Mouse (Mus musculus) kidney, postnatal 14 days (tissue): ENCODE data around the gene Sft2d1.
A peak's percentile ranks its signal among the peaks of the same experiment; 100 is the strongest.

Experiments used
- DNase-seq: peaks from one replicate; pipeline ENCODE4 v3.0.0; 2022; ENCODE audit warnings: mixed read lengths

Gene Sft2d1

DNA sequence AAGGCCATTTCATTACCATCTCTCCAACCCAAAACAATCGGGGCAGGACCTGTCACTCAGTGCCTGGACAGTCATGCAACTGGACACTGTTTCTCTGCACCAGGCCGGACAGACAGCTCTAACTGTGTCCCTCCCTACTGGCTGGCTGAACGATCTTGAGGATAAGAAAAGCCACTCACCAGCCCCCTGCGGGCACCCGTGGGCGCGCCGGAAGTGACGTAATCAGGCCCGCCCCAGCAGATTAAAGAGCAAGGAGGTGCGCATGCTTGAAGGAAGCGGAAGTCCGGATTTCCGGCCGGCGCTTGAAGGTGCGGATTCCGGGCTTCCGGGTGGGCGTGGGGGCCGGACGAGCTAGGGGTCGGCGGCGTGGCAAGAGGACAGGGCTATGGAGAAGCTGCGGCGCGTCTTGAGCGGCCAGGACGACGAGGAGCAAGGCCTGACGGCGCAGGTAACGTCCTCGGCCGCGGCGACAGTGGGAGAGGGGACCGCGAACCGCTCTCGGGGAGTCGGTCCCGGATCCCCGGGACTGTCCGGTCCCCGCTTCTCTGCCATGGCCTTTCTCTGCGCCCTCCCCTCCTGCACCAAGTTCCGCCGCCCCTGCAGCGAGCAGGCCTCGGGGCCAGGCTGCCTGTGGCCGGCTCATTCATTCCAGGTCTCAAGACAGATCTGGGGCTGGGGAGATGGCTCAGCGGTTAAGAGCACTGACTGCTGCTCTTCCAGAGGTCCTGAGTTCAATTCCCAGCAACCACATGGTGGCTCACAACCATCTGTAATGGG lies at the start of gene Sft2d1:
Sft2d1 (plus strand) TSS at position 265 of the 777 bp plus-strand sequence.
- DNase-seq = peak; percentile 97

DNA sequence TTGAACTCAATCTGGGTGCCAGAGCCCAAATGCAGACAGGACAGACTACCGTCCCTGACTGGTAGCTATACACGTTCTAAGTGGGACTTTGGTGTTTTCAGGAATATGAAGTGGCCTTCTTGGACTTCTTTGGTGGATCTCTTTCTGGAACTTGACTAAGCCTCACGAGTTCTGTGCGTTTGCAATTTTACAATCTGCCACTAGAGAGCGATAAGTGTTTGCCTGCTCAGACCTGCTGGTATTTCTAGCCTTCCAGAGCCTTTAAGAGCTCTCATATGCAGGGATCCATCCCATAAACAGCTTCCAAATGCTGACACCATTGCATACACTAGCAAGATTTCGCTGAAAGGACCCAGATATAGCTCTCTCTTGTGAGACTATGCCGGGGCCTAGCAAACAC lies 46.3 kb upstream of the Sft2d1 start:
- DNase-seq = peak; percentile 78

DNA sequence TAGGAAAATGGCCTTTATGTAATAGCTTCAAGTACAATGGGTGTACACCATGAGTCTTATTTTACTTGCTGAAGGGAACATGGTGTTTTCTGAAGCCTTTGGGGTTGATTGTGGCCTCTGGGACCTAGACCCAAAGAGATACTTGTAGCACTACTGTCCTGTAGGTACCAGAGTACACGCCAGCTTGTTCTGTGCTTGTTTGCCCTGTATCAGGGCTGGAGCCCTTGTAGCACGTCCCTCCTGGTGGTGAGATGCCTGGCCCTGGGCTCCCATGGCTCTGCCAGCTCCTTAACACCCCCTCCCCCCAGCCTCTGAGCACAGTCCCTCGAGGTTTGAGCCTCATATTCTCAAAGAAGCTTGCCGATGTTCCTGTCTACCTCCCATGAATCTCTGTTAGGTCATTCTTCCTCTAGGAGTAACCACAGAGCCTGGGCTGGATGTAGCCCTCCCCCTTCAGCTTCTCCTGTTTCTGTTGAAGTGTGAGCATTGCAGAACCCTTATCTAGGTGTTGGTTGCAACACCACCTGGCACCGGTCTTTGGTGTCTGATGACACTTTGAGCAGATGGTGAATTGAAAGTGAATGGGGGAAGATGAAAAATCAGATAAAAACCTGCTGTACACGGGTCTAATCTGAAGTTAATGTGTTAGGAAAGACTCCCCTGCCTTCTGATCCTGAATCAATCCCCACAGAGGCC lies 38.7 kb upstream of the Sft2d1 start:
- no peak for DNase-seq

DNA sequence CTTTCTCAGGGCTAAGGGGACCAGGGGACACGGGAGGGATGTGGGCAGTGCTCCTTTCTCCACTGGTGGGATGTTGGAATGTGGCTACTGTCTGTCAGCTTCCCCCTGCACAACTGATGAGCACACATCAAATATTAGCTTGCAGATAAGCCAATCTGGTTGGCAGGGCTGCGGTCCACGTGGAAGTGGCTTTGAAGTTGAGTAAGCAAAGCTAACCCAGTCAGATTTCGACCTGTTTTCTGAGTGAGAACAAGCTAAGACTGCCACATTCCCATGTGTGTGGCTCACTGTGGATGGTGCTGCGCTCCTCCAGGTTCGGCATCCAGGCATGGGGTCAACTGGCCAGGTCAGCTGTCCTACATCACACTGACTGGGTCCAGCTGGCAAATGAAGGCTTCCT lies 38.0 kb upstream of the Sft2d1 start:
- no peak for DNase-seq

DNA sequence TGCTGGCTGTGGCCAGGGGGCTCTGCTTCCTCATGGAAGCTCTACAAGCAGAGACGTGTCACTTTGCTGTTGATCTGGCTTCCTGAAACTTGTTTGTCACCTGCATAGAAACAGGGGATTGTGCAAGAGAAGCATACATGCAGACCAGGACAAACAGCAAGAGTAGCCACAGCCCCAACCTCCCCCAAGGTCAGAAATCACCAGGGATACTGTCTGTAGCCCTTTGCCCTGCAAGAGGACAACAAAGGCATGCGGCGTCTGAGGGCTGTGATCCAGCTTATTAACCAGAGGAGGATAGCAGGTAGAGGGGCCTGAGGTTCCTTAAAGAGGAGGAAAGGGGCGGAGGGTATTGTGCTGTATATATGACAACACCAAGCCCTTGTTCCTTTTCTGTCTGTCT lies 34.8 kb upstream of the Sft2d1 start:
- peak; percentile 54 for DNase-seq

DNA sequence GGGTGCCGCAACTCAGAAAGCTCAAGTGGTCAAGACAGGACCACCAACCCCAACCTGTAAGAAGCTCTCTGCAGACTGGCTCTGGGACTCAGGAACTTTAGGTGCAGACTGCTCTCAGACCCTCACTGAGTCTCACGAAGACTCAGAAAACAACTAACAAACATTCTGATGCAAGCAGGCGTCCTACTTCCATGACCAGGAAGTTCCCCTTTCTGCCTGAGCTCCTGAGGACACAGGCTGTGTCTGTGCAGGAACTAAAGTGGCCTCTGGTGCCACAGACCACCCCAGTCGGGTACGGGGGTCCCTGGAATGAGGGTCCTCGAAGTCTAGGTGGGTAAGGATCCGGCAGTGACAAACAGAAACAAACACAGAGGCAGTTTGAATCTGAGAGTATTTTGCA lies 34.2 kb upstream of the Sft2d1 start:
- no peak for DNase-seq

DNA sequence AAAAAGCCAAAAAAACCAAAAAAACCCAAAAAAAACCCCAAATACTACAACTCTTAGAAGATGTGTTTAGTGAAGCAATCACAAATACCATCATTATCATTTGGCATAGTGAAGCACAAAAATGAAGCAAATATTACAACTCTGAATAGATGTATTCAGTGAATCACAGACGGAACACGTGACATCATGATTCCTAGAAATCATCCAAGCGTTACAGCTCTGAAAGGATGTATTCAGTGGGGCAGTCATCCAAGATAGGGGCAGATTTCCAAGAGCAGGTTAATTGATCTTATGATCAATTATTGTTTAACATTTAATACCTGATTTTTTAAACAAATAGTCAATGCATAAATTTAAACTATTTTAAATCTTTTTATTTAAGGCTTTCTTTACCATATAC lies 33.6 kb upstream of the Sft2d1 start:
- no peak for DNase-seq

DNA sequence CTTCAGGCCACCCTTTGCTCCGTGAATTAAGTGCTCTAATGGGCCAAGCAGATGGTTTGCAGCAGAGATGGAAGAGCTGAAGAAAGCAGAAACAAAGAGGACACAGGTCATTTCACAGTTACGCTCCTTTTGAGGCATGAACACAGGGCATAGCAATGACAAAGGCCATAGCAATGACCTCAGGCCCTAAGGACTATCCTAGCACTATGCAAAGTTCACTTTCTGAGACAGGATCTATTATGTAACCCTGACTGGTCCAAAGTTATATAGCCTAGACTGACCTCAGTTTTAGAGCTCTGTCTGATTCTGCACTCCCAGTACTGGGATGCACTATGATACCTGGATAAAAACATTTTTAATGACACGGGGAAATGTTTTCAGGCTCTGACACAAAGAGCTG lies 32.5 kb upstream of the Sft2d1 start:
- no peak for DNase-seq

DNA sequence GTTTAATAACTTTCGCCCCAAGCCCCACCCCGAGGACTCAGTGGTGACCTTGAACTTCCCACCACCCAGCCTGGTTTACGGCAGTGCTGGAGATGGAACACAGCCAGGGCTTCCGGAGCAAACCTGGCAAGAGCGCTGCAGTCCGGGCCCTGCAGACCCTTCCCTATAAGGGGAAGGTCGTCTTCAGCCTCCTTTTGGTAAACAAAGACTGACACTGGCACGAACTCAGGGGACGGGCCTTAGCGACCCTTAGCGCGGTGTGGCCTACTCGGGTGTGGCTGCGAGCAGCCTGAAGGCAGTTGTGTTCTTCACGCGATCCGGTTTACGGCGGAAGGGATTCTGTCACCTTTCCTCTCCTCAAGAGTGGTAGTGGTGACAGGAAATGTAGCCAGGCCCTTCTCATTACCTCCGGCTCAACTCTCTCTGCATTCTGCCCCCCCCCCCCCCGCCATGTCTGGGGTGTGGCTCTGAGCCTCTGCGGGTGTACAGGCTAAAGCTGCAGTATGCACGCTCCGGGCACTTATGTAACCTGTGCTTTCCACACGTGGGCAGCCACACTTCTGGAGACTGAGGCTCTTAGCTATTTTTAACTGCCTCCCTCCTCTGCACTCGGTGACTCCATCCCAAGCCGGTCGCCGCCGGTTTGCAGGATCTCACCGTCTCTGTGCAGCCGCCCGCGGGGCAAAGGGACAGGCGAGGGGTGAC lies 27.9 kb upstream of the Sft2d1 start, which contains the start of gene Mpc1:
Mpc1 (plus strand) TSS at position 84 of the 705 bp plus-strand sequence.
- peak; percentile 86 for DNase-seq

DNA sequence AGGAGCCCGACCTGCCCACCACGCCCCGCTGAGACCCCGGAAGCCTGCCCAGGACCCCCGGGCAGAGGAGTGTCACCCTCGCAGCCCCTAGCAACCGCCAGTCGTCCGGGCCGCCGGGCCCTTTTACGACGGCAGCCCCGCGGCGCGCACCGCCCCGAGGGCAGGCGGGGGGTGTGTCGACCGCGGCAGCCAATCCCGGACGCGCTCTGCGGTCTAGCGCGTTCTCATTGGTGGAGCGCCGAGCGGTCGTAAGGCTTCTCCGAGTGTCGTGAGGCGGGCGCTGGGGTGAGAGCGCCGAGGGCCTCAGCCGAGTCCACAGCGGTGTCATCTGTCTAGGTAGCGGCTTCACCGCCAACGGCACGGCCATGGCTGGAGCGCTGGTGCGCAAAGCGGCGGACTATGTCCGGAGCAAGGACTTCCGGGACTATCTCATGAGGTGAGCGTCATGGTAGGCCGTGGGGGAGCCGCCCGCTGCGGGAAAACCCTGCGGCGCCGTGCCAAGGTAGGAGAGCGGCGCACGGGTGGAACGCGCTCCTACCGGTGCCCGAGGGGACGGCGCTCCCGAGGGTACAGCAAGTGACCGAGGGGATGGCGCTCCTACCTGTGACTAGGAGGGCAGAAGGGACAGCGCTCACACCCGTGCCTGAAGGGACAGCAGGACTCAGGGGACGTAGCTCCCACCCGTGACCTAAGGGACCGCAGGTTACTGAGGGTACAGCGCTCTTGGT lies 27.2 kb upstream of the Sft2d1 start:
- DNase-seq = peak; percentile 98

DNA sequence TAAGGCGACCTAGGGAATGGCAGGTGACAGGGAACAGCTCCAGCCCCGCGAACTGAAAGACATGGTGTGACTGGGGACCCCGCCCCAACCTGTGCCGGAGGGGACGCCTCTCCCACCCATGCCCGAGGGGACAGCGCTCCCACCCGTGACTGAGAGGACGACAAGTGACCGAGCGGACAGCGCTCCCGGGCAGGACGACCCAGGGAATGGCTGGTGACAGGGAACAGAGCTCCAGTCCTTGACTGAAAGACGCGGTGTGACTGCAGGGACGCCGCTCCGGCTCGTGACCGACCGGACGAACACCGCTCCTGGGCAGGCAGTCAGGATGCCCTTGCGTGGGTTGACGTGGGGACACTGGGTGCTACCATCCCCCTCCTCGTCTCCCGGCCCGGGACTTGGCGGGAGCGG lies 26.6 kb upstream of the Sft2d1 start:
- peak; percentile 59 for DNase-seq

DNA sequence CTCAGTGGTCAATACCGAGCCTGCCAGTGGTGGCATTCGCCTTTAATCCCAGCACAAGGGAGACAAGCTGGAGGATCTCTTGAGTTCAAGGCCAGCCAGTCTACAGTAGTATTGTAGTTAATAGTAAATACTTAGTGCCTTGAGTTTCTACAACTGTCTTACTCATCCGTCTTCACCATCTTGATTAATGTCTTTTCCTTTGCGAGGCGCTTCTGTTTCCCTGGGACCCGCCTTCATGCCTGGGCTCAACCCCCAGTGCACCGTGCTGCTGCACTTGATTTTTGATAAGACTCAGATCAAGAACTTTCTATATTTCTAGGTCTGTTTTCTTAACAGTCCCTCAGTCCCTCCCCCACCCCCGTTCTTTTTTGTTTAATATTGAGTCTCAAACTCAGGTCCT lies 25.8 kb upstream of the Sft2d1 start:
- no peak for DNase-seq

DNA sequence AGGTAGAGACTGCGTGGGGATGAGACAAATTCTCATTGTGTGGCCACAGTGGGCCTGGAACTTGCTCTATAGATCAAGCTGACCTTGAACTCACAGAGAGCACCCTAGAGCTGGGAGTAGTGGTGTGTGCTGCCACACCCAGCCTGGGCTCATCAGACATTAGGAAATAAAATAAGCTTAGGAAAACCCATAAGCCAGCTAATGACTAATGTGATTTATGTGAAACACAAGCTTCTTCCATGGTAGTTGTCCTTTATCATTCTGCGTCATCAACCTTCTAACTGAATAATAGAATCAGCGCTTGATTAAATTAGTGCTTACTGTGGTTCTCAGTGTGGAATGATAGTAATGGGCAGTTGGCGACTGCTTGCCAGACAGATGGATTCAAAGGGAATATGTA lies 23.9 kb upstream of the Sft2d1 start:
- DNase-seq = no peak

DNA sequence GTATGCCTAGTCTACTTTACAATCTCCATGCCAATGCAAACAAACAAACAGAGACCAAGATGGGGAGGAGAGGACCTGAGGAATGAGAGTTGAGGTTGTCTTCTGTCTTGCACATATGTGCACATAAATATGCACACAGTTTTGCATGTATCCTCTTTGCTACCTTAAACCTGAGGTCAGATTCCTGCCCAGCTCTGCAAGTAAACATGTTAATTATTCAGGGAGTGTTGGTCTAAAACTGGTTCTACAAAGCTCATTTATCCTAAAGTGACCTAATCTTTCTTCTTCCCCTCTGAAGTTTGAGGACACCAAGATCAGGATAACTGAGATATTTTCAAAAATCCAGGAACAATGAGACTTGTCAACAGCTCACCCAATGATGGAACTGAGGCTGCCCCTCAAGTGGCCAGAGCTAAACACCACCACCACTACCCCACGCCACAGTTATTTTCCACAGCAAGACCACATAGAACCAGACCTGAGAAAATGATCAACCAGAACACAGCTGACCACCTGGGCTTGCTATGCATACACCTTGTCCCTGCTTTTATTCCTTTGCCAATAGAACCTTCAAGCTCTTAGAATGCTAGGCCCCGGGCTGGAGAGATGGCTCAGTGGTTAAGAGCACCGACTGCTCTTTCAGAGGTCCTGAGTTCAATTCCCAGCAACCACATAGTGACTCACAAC lies 20.8 kb upstream of the Sft2d1 start:
- DNase-seq = peak; percentile 44

DNA sequence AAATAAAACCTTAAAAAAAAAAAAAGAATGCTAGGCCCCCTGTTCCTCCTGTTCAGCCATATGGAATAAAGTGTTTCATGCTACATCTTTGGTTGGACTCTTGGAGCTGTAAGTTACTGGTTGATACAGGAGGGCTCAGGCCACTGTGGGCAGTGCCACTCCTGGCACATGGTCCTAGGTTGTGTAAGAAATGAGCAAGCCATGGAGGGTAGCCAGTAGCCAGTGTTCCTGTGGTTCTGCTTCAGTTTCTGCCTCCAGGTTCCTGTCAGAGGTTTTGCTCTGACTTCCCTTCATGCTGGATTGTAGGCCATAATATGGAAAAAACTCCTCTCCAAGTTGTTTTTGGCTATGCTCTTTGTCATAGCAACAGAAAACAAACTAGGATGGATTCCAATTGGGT lies 20.2 kb upstream of the Sft2d1 start:
- DNase-seq = no peak

DNA sequence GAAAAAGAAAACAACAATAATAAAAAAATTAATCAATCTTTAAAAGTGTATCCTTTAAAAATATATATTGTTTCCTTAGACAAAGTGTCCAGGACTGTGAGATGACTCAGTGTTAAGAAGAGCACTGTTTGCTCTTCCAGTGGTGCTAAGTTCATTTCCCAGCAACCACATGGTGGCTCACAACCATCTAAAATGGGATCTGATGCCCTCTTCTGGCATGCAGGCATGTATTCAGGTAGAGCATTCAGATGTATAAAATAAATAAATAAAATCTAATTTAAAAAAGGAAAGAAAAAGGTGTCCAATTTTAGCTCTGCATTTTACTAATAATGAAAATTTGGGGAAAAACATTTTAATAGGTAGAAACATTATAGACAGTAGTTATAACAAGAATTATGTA lies 15.1 kb upstream of the Sft2d1 start:
- no peak for DNase-seq

DNA sequence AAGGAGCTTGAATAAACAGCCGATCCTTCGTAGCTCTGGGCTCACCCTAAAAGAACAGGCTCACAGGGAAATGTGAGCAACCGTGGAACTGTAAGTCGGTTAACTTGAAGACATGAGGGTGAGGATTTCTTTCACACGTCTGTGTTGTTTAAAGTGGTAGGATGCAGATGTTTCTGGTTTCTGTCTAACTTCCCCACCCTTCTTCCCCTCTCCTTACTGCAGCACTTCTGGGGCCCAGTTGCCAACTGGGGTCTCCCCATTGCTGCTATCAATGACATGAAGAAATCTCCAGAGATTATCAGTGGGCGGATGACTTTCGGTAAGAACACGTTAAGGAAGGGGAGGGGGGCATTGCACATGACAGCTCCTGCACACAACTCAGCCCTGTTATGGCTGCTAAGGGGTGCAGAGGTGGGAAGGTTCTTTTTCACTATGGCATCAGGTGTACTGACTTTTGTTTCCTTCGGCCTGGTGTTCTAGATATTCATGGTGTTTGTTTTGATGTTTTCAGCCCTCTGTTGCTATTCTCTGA lies 14.5 kb upstream of the Sft2d1 start:
- no peak for DNase-seq

DNA sequence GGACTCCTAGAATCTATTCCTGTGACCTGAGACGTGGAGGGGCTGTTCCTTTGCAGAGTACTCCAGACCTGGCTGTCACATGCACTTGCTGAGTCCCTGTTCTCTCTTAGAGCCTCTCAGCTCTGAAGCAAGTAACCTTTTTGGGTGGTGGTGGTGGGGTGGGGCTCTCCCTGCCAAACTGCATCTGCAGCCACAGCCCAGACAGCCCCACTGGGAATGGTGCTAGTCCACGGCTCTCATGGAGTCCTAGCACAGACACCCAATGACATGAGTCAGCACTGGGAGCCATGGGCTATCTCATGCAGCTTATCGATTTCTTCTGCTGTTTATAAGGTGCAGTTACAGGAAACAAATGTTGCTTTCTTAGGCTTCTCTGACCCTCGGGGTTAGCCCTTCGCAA lies 13.2 kb upstream of the Sft2d1 start:
- no peak for DNase-seq

DNA sequence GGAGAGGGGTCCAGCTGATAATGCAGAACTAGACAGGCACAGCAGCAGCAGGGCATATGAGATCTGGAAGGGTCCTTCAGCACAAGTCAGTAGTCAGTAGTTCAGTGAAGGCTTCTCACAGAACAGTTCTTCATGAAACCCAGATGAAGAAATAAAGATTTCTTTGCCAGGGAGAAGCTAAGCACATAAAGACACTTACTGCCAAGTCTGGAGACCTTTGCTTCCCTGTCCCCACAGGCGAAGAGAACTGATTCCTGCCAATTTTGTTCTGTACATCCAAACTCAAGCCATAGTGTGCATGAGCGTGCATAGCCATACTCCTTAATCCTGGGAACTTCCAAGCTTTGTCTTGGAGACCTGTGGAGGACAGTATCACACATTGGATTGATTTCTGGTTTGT lies 12.6 kb upstream of the Sft2d1 start:
- DNase-seq = no peak

DNA sequence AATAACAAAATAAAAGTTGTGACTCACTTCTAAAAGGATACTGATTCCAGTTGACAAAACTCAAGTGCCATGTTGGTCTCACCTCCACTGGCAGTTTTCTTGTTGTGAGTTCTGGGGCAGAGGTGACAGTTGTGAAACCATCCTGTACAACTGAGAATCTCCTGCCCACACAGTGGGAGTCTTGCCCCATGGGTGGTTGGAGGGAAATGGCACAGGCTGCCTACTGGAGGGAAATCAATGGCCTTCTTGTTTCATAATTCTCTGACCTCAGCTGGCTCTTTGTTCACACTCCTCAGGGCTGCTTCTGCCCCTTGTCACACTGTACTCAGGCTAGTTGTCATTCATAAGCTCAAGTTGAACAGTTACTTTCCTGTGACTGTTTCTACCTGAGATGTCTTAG lies 11.4 kb upstream of the Sft2d1 start:
- DNase-seq = no peak

DNA sequence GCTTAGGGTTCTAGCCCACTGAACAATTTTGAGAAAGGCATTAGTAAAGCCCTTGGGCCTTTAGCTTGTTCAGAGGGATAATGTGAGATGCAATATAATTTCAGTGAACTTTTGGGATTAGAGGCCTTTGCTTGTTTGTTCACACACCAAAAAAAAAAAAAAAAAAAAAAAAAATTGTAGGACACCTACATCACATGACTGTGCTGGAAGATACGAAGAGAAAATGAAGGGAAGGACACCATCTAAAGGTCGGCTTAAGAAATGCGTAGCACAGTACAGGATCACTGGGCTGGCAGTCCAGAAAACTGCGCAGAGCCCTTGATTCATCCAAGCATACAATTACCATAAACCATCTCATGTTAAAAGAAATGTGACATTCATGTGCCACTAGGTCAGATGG lies 9.4 kb upstream of the Sft2d1 start:
- DNase-seq = no peak

DNA sequence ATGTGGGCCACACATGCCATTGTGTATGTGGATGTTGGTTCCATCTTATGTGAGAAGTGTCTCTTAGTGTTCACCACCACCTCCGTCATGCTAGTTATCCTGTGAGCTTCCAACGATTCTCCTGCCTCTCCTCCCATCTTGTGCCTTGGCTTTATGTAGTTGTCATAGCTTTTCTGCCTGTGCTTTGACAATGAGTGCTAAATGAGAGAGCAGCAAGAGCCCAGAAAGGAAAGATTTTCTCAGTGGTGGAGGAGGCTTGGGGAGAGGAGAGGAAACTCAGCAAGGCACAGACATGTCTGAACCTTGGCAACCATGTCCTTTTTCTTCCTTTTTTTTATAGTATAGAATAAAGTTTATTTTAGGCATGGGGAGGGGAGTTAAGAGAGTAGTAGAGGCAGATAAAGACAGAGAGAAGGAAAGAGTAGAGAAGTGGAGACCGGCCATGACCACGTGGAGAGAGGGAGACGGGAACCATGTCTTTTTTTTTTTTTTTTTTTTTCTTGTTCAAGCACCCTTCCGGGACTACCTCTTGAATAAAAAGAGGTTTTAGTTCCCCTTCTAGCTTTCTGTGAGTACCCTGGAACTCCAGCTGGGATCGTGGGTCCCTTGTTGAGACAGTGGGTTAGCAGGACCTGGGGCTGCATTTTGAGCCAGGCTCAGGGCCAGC lies 8.0 kb upstream of the Sft2d1 start:
- DNase-seq = no peak
